Mouse (Mus musculus): ENCODE measurements around the gene Spata4. TPM values are rescaled to one million over a fixed set of nuclear protein-coding genes. Genes with fewer than 3 reads are reported as not detected.

The Spata4 gene
- polyA plus RNA-seq, 1 experiment from 2014 or later, result not detected

- no peak for DNase-seq (ENCODE audit: low spot score)
- Histone ChIP-seq H3K9ac (replicated peaks; ENCODE audit: low read length) (no peak overlapping the region), H3K36me3 (replicated peaks; ENCODE audit: control insufficient read depth, insufficient read depth, low read depth, low read length) (no peaks in the 10 kb centered on the region), H3K27me3 (ENCODE audit: control insufficient read depth, insufficient read depth, low read length) (no peaks in the 10 kb centered on the region), H3K4me2 (ENCODE audit: low read depth, low read length) (no peak overlapping the region), H3K9me3 (replicated peaks; ENCODE audit: control insufficient read depth, low read length) (no peaks in the 10 kb centered on the region), H3K27ac (replicated peaks; ENCODE audit: low read depth, low read length) (no peak overlapping the region), H3K4me3 (ENCODE audit: low read depth, low read length) (no peak overlapping the region), H3K4me1 (ENCODE audit: control insufficient read depth, insufficient read depth, low read length) (no peaks in the 10 kb centered on the region)
- 83% methylated on average over 3 of the region's 3 CpGs for WGBS
- ATAC-seq (replicated peaks; ENCODE audit: insufficient number of reproducible peaks, low FRiP score, low TSS enrichment, low read depth), result no peak
These were observed 19.1 kb upstream of the Spata4 start for GRCm38 (mm10) chr8:54581436-54581835.

DNA sequence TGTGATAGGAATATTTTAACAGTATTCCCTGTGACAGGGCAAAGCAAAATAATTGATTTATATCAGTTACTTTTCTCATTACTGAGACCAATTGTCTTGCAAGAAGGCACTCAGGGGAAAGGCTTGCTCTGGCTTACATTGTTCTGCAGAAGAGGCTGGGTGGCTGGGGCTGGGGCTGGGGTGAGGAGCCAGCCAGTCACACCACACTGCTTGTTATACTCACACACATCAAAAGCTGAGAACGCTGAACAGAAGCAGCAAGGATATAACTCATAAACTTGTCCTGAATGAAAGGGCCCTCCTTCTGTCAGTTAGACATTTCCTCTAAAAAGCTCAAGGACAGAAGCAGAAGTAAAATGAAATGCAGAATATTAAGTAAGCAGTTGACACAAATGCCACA, 17.7 kb upstream of the Spata4 start:
- H3K36me3 ChIP-seq (replicated peaks; ENCODE audit: control insufficient read depth, insufficient read depth, low read depth, low read length), result no peaks in the 10 kb centered on the region
- no peaks in the 10 kb centered on the region for H3K4me1 ChIP-seq (ENCODE audit: control insufficient read depth, insufficient read depth, low read length)
- no peak overlapping the region for H3K4me3 ChIP-seq (ENCODE audit: low read depth, low read length)
- H3K27me3 ChIP-seq (ENCODE audit: control insufficient read depth, insufficient read depth, low read length), result no peaks in the 10 kb centered on the region
- DNase-seq (ENCODE audit: low spot score) (no peak), ATAC-seq (replicated peaks; ENCODE audit: insufficient number of reproducible peaks, low FRiP score, low TSS enrichment, low read depth) (no peak)
- 69% methylated on average over 1 of the region's 1 CpGs for WGBS
- H3K9ac ChIP-seq (replicated peaks; ENCODE audit: low read length), result no peak overlapping the region
- H3K27ac ChIP-seq (replicated peaks; ENCODE audit: low read depth, low read length), result no peak overlapping the region
- H3K9me3 ChIP-seq (replicated peaks; ENCODE audit: control insufficient read depth, low read length), result no peaks in the 10 kb centered on the region
- H3K4me2 ChIP-seq (ENCODE audit: low read depth, low read length), result no peak overlapping the region

- 88% methylated on average over 5 of the region's 5 CpGs for WGBS
These were observed 5.9 kb upstream of the Spata4 start for GRCm38 (mm10) chr8:54594634-54595033.

DNA sequence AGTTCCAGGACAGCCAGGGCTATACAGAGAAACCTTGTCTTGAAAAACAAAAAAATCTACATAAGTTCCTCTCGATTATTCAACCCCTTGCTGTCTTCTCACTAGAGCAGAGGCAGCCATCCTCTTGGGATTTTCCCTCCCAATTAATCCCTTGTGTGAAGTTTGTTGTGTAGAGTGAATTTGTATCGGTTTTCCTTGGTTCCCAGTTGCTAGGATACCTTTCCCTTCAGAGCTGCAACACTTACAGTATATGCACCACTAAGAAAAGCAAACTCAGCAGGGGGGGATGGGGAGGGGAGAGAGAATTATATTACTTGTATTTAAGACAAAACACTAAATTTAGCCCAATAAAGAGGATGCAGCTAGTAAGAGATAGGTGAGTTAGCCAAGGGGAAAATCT, 4.5 kb upstream of the Spata4 start:
- H3K4me1 ChIP-seq (ENCODE audit: control insufficient read depth, insufficient read depth, low read length), result no peaks in the 10 kb centered on the region
- H3K9me3 ChIP-seq (replicated peaks; ENCODE audit: control insufficient read depth, low read length), result no peaks in the 10 kb centered on the region
- H3K27me3 ChIP-seq (ENCODE audit: control insufficient read depth, insufficient read depth, low read length), result no peaks in the 10 kb centered on the region
- H3K36me3 ChIP-seq (replicated peaks; ENCODE audit: control insufficient read depth, insufficient read depth, low read depth, low read length), result no peaks in the 10 kb centered on the region
- H3K27ac ChIP-seq (replicated peaks; ENCODE audit: low read depth, low read length), result no peak overlapping the region
- WGBS, result 52% methylated on average over 2 of the region's 2 CpGs
- ATAC-seq (replicated peaks; ENCODE audit: insufficient number of reproducible peaks, low FRiP score, low TSS enrichment, low read depth) (no peak), DNase-seq (ENCODE audit: low spot score) (no peak)
- no peak overlapping the region for H3K9ac ChIP-seq (replicated peaks; ENCODE audit: low read length)
- no peak overlapping the region for H3K4me3 ChIP-seq (ENCODE audit: low read depth, low read length)
- no peak overlapping the region for H3K4me2 ChIP-seq (ENCODE audit: low read depth, low read length)

More at GRCm38 (mm10) chr8:54594634-54595033, 5.9 kb upstream of the Spata4 start:
- H3K4me2 ChIP-seq (ENCODE audit: low read depth, low read length), result no peak overlapping the region
- H3K27ac ChIP-seq (replicated peaks; ENCODE audit: low read depth, low read length), result no peak overlapping the region
- H3K27me3 ChIP-seq (ENCODE audit: control insufficient read depth, insufficient read depth, low read length), result no peaks in the 10 kb centered on the region
- H3K4me3 ChIP-seq (ENCODE audit: low read depth, low read length), result no peak overlapping the region
- no peaks in the 10 kb centered on the region for H3K4me1 ChIP-seq (ENCODE audit: control insufficient read depth, insufficient read depth, low read length)
- no peaks in the 10 kb centered on the region for H3K36me3 ChIP-seq (replicated peaks; ENCODE audit: control insufficient read depth, insufficient read depth, low read depth, low read length)
- no peak overlapping the region for H3K9ac ChIP-seq (replicated peaks; ENCODE audit: low read length)
- ATAC-seq (replicated peaks; ENCODE audit: insufficient number of reproducible peaks, low FRiP score, low TSS enrichment, low read depth) (no peak), DNase-seq (ENCODE audit: low spot score) (no peak)
- no peaks in the 10 kb centered on the region for H3K9me3 ChIP-seq (replicated peaks; ENCODE audit: control insufficient read depth, low read length)

DNA sequence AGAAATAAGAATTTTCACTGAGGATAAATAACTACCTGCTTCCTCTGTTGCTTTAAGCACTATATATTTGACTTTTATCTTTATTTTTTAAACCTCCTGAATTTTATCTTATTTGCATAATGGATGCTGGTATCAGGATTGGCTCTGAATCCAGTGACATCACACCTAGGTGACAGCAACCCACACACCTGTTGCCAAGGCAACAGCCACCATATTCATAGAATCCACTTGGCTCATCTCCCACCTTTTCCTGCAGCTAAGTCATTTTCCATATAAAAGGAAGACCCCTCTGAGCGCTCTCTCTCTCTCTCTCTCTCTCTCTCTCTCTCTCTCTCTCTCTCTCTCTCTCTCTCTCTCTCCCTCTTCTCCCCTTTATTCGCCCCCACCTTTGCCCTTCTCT, 3.6 kb upstream of the Spata4 start:
- WGBS, result 67% methylated on average over 2 of the region's 2 CpGs
- H3K4me1 ChIP-seq (ENCODE audit: control insufficient read depth, insufficient read depth, low read length), result no peaks in the 10 kb centered on the region
- H3K9me3 ChIP-seq (replicated peaks; ENCODE audit: control insufficient read depth, low read length), result no peaks in the 10 kb centered on the region
- no peak overlapping the region for H3K4me3 ChIP-seq (ENCODE audit: low read depth, low read length)
- H3K27me3 ChIP-seq (ENCODE audit: control insufficient read depth, insufficient read depth, low read length), result no peaks in the 10 kb centered on the region
- DNase-seq (ENCODE audit: low spot score) (no peak), ATAC-seq (replicated peaks; ENCODE audit: insufficient number of reproducible peaks, low FRiP score, low TSS enrichment, low read depth) (no peak)
- H3K9ac ChIP-seq (replicated peaks; ENCODE audit: low read length), result no peak overlapping the region
- H3K27ac ChIP-seq (replicated peaks; ENCODE audit: low read depth, low read length), result no peak overlapping the region
- no peaks in the 10 kb centered on the region for H3K36me3 ChIP-seq (replicated peaks; ENCODE audit: control insufficient read depth, insufficient read depth, low read depth, low read length)
- H3K4me2 ChIP-seq (ENCODE audit: low read depth, low read length), result no peak overlapping the region

GRCm38 (mm10) chr8:54597386-54597785, 3.2 kb upstream of the Spata4 start:
- DNase-seq (ENCODE audit: low spot score) (no peak), ATAC-seq (replicated peaks; ENCODE audit: insufficient number of reproducible peaks, low FRiP score, low TSS enrichment, low read depth) (no peak)
- WGBS, result 77% methylated on average over 2 of the region's 2 CpGs
- H3K4me1 ChIP-seq (ENCODE audit: control insufficient read depth, insufficient read depth, low read length), result no peaks in the 10 kb centered on the region
- no peaks in the 10 kb centered on the region for H3K27me3 ChIP-seq (ENCODE audit: control insufficient read depth, insufficient read depth, low read length)
- no peak overlapping the region for H3K4me3 ChIP-seq (ENCODE audit: low read depth, low read length)
- H3K9ac ChIP-seq (replicated peaks; ENCODE audit: low read length), result no peak overlapping the region
- H3K9me3 ChIP-seq (replicated peaks; ENCODE audit: control insufficient read depth, low read length), result no peaks in the 10 kb centered on the region
- H3K4me2 ChIP-seq (ENCODE audit: low read depth, low read length), result no peak overlapping the region
- no peak overlapping the region for H3K27ac ChIP-seq (replicated peaks; ENCODE audit: low read depth, low read length)
- H3K36me3 ChIP-seq (replicated peaks; ENCODE audit: control insufficient read depth, insufficient read depth, low read depth, low read length), result no peaks in the 10 kb centered on the region

GRCm38 (mm10) chr8:54603440-54603839, 2.9 kb downstream of the Spata4 start:
- DNase-seq (ENCODE audit: low spot score) (no peak), ATAC-seq (replicated peaks; ENCODE audit: insufficient number of reproducible peaks, low FRiP score, low TSS enrichment, low read depth) (no peak)
- Histone ChIP-seq H3K4me1 (ENCODE audit: control insufficient read depth, insufficient read depth, low read length) (no peaks in the 10 kb centered on the region), H3K36me3 (replicated peaks; ENCODE audit: control insufficient read depth, insufficient read depth, low read depth, low read length) (no peaks in the 10 kb centered on the region), H3K27ac (replicated peaks; ENCODE audit: low read depth, low read length) (no peak overlapping the region), H3K4me2 (ENCODE audit: low read depth, low read length) (no peak overlapping the region), H3K9ac (replicated peaks; ENCODE audit: low read length) (no peak overlapping the region), H3K9me3 (replicated peaks; ENCODE audit: control insufficient read depth, low read length) (no peaks in the 10 kb centered on the region), H3K27me3 (ENCODE audit: control insufficient read depth, insufficient read depth, low read length) (no peaks in the 10 kb centered on the region), H3K4me3 (ENCODE audit: low read depth, low read length) (no peak overlapping the region)
- WGBS, result 76% methylated on average over 4 of the region's 4 CpGs

- no peaks in the 10 kb centered on the region for H3K9me3 ChIP-seq (replicated peaks; ENCODE audit: control insufficient read depth, low read length)
- H3K27me3 ChIP-seq (ENCODE audit: control insufficient read depth, insufficient read depth, low read length), result no peaks in the 10 kb centered on the region
- no peak for DNase-seq (ENCODE audit: low spot score)
- ATAC-seq (replicated peaks; ENCODE audit: insufficient number of reproducible peaks, low FRiP score, low TSS enrichment, low read depth), result no peak
- no peak overlapping the region for H3K4me3 ChIP-seq (ENCODE audit: low read depth, low read length)
- H3K27ac ChIP-seq (replicated peaks; ENCODE audit: low read depth, low read length), result no peak overlapping the region
- H3K9ac ChIP-seq (replicated peaks; ENCODE audit: low read length), result no peak overlapping the region
- H3K36me3 ChIP-seq (replicated peaks; ENCODE audit: control insufficient read depth, insufficient read depth, low read depth, low read length), result no peaks in the 10 kb centered on the region
- H3K4me2 ChIP-seq (ENCODE audit: low read depth, low read length), result no peak overlapping the region
- no peaks in the 10 kb centered on the region for H3K4me1 ChIP-seq (ENCODE audit: control insufficient read depth, insufficient read depth, low read length)
- 90% methylated on average over 2 of the region's 2 CpGs for WGBS
These were observed 8.8 kb downstream of the Spata4 start for GRCm38 (mm10) chr8:54609336-54609735.
